Mouse (Mus musculus): ENCODE results near the gene Trim65.

Gene Trim65

DNA sequence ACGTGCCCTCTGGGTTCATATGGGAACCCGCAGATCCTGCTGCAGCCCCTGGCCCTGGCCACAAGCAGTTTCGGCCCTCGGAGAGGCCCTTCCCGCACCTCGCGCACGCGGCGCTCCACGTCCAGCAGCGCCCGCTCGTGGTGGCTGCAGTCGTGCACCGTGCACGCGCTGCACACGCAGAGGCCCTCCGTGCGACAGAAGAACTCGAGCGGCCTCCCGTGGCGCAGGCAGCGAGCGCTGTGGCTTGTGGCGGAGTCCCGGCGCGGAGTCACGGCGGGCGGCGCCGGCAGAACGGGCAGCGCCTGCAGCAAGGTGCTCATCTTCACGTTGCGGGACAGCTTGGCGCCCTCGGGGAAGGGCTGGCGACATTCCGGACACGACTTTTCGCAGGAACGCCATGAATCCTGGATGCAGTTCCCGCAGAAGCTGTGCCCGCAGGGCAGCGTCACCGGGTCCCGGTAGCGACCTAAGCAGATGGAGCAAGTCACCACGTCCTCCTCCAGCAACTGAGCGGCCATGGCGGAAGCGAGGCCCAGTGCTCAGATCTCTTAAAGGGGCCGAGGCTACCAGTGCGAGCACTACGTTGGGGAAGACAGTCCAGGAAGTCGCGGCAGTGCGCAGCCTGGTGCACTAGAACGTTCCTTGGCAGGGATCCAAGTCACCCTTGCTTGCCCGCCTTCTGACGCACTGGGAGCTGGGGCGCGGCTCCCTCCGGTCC is at the start of gene Trim65:
Trim65 (minus strand) TSS at position 641 of the 718 bp plus-strand sequence.
- peak; percentile 82 to 89 for DNase-seq

DNA sequence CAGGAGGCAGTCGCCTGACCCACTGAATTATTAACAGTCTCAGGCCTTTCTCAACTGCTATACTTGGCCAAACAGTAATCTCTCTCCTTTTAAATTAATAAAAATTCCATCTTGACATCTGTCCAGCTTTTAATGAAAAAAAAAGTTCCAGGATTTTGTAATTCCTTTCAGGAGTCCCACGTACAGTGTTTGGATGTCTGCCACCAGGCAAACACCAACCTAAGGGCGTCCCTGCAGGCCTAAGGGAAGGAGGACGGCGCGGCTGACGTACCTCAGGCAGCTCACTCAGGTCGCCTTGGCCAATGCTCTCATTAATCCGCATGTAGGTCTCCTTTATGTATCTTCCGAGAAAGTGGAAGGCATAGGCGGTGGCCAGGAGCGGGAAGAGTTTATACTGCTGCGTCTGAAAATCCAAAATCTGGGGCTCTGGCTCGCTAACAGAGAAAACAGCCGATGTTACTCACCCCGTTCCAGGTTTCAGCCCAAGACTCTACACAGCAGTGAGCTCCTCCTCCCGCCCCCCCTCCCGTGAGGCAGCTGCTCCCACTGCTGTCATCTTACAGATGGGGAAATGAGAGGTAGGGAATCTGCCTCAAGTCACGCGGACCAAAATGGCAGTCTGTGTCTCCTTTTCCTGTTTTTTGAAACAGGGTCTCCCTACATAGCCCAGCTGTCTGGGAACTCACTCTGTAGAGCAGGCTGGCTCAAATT is 47.6 kb upstream of the Trim65 start:
- DNase-seq, result no peak

DNA sequence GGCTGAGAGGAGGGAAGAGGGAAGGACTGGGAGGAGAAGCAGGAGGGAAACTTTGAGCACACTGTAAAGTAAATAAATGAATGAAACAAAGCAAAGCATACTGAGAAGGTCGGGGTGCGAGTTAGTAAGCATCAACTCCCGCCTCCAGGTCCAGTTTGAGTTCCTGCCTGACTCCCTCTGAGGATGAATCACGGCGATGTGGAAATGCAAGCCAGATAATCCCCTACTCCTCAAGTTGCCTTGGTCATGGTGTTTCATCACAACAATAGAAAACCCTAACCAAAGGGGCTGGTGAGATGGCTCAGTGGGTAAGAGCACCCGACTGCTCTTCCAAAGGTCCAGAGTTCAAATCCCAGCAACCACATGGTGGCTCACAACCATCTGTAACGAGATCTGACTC is 45.1 kb upstream of the Trim65 start:
- no peak for DNase-seq

DNA sequence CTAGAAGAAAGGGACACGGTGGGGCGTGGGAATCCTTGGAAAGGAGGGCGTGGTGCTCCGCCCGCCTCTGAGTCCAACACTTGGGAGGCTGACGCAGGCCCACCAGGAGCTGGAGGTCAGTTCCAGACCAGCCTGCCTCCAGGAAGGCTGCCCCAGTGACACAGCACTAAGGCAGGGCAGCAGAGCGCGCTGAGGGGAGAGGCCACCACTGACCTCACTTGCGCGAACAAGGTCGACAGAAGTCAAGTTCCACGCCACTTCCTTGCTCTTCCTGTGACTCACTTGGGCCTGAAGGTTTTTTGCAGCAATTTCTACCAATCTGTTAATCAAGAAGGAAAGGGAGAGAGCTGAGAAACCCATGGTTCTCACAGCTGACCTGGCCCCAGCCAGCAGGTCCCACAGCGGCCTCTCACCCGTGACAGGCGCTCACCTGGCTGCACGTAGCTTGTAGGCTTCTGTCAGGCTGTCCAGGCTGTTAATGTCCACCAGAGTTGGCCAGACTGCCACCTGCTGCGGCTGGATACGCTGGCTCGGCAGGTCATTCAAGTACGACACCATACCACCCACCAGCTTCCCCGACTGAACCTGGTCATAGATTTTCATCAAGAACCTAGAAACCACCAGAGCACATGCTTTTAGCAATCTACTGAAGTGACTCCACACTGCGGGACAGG is 44.0 kb upstream of the Trim65 start:
- no peak for DNase-seq

DNA sequence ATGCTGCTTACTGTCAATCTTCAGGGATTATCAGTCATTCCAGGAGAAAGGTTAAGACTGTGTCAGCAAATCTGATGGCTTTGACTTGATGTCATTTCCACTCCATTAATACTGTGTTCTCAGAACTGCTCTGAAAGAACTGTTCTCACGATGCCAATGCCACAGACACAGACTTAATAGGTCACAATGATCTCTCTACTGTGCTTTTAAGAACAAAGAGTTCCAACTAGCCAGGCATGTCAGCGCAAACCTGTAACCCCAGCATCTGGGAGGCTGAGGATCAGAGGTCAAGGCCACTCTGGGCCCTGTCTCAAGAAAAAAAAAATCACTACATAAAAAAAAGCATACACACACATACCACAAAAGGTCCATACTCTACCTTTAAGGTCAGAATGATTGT is 41.0 kb upstream of the Trim65 start:
- no peak for DNase-seq

DNA sequence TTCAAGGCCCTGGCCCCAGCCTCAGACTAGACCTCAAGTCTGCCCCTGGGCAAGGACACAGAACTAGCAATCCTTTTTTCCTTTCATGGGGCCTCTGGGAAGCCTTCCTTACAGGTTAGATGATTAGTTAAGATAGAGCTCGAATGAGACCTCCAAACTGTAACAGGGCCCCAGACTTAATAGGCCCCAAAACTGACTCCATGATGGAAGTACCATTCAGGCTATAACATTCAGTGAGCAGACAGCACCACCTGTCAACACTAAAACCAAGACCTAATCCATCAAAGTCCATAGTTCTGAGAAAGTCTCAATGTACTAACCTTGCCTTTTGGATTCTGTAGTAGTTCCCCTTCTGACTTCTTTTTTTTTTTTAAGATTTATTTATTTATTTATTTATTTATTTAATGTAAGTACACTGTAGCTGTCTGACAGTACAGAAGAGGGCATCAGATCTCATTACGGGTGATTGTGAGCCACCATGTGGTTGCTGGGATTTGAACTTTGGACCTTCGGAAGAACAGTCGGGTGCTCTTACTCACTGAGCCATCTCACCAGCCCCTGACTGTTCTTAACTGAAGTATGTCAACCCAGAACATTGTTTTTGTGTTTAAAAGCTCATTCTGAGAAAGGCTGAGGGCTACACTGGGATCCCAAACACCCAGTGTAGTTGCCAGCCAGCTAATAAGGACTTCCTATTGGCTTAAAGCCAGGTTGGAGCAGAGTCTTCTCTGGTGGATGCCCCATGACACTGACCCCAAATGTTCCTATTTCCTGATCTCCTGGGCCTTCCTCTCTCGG is 39.3 kb upstream of the Trim65 start:
- DNase-seq, result no peak

DNA sequence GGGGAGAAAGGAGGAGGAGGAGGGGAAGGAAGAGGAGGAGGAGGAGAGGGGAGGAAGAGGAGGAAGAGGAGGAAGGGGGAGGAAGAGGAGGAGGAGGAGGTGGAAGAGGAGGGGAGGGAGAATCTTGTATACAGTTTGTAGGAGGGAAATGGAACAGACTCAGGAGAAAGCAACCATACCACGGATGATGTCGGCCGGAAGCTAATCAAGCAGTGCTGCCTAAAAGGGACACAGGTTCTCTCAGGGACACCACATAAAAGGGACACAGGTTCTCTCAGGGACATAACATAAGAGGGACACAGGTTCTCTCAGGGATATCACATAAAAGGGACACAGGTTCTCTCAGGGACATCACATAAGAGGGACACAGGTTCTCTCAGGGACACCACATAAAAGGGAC is 38.3 kb upstream of the Trim65 start:
- no peak for DNase-seq

DNA sequence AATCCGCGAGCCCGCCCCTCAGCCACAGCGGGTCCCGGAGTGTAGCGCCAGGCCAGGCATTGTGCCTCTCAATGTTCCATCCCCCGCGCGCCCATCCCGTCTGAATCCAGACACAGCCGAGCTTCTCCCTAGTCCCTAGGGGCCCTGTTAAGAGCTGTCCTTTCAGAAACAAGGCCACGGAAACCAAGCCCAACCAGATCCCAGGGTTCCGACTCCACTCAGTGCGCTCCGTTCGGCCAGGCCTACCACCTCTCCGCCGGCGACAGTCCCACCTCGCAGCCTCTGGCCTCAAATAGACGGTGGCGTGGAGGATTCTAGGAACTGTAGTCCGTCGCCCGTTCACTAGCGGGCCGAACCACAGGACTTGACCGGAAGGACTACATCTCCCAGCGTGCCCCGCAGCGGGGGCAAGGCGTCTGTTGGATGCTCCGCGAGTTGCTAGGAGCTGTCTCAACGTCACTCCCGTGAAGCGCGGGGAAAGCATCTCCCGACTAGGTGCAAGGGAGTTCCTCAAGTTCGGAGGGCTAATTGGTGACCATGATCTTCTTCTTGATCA is 37.0 kb upstream of the Trim65 start, which contains the start of gene Fbf1:
Fbf1 (minus strand) TSS at position 283 of the 556 bp plus-strand sequence.
- DNase-seq, result peak; percentile 96 to 97

DNA sequence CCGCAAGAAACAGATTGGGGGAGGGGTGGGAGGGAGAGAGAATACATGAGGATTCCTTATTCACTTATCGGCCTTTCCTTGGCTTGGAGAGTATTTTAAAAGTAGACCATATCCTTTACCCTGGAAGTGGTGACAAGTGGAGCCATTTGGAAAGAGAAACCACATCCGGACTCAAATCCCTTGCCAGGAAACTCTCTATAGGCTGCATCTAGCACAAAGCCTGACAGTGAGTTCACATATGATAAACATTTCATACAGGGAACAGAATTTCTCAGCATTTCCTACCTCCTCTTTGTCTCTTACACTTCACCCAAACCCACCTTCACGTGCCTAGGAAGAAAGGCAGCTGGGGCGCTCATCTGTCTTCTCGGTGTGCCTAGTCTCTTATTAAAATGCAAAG is 36.3 kb upstream of the Trim65 start:
- no peak for DNase-seq

DNA sequence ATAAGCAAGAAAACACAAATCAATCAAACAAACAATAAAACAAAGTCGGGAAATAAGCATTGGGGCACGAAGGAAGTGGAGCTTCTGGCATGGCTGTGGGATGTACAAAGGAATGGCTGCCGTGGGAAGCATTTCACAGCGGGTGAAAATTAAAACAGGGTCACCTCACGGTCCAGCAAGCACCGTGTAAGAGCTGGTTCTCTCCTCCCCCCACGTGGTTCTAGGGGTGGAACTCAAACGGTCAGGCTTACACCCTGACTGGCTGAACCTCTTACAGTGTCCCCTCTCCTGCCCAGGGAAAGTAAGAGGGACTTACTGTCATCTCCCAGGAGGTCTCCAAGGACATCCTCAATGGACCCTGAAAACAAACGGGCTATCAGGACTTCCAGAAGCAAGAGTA is 32.1 kb upstream of the Trim65 start:
- DNase-seq, result no peak

DNA sequence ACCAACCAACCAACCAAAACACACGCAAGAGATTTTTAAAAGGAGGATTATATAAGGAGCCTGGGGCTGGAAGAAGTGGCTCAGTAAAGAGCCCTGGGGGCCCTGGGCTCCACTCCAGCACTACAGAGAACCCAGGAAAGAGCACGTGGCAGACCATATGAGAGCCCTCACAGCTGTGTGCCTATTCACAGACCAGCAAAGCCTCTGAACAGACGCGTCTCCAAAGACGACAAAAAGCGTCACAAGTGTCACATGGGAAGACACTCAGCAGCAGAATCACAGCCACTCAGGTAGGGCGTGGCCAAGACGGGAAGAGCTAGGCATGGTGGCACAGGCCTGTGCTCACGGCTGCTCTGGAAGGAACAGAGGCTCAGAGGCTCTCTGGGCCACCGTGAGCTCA is 31.2 kb upstream of the Trim65 start:
- peak in 1 of 2 experiments; percentile 25 for DNase-seq

DNA sequence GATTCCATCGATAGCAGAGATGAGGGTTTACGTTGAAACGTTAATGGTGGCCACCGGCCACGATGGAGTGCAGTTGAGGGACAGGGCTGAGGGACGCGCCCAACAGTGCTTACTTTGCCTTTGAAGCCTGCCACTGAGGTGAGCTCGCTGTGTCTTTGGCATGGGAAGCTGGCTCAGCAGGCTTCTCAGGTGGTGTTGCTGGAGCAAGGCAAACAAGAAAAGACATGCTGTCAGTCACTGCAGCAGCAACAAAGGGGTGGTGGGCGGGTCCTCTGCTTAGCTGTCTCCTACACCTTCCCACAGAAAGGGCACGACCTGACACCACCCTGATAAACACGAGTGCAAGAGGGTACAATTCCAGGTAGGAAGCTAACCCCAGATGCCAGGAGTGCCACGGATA is 30.4 kb upstream of the Trim65 start:
- DNase-seq, result no peak

DNA sequence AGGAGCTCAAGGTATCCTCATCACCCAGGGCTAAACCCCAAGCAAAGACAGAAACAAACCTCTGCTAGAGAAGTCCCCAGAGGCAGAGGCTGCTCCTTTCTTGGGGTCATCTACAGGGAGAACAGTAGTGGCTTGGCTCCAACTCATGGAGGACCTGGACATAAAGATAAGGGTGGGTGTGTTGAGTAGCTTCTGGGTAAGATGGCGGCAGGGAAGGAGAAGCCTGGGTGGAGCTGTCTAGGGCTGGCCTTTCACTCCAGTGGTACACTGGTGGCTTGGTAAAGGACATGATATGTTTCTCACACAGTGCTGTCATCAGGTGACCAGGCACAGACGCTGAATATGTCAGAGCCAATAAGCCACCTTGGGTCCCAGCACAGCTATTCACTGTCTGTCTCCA is 20.0 kb upstream of the Trim65 start:
- DNase-seq, result no peak

DNA sequence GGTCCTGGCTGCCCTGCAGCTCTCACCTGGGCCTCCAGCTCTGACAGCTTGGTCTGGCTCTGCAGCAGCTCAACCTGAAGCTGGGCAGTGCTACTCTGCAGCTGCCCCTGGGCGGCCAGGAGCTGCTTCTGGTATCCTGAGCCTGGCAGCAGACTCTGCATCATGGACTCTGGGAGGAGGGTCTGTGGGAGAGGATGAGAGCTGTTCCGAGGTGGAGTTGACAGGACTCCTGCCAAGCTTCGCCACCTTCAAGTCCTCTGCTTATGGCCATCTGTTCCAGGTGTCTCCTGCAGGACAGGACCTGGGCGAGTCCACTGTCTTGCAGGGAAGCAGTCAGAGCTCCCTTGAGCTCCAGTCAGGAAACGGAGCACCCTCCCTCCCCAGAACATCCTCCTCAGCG is 18.4 kb upstream of the Trim65 start:
- peak; percentile 43 to 53 for DNase-seq

DNA sequence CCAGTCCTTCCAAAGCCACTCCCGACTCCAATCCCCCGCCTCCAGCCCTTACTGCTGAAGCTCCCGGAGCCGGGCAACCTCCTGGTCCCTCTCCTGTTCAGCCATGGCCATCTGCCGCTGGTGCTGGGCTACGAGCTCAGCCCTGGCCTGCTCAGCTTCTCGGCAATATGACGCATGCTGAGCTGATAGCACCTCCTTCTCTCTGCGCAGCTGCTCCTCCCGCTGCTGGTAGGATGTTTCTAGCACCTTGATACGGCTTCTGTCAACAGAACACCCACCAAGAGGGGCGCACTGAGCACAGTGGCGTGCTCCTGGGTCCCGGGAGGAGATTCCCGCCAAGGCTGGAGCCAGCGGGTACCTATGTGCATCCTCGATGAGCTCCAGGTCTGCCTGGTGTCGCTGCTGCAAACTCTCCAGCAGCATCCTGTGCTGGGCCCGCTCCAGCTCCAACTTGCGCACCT is 17.9 kb upstream of the Trim65 start:
- peak; percentile 67 to 73 for DNase-seq

DNA sequence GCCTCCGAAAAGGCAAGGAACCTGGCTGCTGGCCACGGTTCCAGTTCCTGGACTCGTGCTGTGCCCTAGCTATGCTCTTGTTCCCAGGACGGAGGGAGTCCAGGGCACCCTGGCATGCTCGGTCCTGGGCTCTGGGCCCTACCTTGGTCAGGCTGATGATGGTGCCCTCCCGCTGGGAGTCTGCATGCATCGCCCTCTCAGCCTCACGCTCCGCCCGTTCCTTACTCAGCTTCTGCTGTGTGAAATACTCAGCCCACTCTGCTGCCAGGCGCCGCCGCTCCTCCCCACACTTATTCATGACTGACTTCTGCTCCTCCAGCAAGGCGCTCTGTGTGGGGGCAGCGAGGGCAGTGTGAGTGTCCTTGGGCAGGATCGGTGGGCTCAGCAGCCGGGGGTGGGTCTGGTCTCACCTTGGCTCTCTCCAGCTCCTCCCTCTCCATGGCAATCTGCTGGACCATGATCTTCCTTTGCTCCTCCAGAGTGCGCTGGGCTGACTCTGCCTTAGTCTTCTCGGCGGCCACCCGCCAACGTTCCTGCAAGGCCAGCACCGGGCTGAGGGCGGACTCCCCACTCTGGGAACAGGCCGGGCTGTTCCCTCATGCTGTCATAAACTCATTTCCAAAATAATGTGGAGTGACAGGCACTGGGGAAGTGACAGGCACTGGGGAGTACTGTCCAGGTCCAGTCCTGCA is 15.5 kb upstream of the Trim65 start:
- peak; percentile 59 to 64 for DNase-seq

DNA sequence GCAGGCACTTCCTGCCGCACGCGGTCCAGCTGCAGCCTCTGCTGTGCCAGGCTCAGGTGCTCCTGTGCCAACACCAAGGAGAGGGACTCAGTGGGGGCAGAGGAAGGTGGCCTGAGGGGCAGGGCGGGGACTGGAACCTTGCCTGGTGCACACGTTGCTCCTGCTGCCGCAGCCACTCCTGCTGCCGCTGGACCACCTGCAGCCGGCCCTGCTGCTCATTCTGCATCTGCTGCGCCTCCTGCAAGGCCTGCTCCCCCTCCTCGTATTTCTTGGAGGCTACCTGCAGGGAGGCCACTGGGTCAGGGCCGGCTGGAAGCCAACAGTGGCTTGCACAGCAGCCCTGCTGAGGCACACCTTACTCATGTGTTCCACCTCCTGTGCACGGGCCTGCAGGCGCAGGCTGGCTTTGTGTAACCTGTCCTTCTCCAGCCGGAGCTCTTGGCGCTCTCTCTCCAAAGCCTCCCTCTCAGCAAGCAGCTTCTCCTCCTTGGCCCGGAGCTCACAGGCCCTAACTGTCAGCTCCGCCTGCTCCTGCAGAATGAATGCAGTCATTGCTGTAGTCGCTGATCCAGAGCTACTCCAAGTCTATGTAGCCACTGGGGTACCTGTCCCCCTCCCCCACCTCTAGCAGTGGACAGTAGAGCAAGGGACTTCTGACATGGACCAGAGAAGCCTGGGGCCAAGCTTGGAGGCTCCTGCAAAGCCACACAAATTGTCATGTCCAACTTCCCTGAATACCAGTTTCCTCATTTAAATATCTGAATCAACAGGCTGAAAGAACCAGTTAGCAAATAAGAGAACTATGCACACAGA is 14.8 kb upstream of the Trim65 start:
- DNase-seq, result peak; percentile 60 to 62

DNA sequence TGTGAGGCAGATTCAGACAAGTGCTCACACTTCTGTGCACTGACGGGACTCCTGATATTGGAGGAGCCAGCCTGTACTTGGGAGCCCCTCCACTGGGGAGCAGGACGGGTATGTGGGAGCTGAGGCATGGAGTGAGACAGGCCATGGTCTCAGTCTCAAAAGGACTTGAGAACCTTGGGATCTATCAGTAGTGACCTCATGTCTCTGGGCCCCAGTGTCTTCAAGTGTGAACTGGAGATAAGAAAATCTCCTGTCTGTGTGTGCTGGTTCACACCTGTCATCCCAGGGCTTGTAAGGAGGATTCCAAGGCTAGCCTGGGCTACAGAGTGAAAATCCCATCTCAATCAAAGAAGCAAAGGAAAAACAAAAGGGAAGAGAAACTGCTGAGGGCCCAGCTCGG is 12.5 kb upstream of the Trim65 start:
- no peak for DNase-seq

DNA sequence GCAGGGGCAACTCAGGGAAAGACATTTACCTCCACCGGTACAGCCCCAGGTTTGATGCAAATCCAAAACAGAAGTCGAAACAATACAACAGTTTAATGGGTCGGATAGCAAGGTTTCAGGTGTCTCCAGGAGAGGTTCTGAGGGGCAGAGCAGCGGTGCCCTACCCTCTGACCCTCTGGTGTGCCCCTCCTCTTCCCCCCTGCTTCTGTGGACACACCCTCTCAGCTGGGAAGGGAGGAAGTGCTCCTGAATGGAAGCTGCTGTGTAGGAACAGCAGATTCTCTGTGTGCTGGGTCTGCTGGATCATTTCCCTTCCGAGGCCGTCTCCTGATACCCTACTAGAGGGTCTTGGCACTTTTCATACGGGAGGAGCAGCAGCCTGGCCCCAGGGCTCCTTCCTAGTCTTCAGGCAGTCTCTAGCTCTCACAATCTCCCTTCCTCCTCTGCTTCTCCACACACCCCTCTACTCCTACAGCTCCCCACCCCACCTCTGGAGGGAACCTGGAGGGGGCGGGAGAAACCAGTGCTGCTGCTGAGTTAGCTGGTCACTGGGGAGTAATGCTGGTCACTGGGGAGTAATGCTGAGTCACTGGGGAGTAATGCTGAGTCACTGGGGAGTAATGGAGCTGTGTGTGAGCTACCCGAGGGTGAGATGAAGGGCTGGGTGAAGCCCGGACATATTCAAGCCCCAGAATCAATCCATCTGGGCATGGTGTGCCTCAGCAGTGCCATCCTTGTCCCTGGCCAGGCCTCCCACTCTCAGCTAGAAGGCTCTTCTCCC is 11.5 kb upstream of the Trim65 start:
- DNase-seq, result no peak

DNA sequence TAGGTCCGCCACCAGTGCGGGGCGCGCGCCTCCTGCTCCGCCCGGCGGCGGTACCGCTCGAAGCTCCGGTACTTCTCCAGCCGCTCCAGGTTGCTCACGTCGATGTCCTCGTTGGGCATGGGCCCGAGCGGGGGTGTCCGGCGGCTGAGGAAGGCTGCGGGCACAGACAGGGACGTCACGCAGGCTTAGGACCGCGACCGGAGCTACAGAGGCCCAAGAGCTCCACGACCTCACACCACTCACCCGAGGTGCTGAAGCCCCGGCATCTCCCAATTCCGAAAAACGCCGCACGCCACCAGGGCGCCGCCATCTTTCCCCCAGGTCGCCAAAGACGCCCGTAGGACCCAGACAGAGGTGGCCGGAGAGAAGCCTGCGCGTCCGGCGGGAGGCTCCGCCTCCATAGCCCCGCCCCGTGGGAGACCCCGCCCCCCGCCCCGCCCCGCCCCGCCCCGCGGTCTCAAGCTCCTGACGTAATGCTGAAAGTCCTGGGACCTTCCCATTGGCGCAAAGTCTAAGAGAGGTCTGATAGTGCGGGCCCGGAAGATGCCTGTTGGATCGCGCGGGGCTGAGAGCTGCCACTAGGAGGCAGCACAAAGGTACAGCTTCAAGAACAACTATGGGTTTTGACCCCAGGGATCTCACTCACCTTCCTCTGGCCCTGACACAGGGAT is 7.7 kb upstream of the Trim65 start, which contains the start of gene Mrpl38:
Mrpl38 (minus strand) TSS at position 401 of the 671 bp plus-strand sequence.
- peak; percentile 84 to 85 for DNase-seq

Data from cerebellum, postnatal 36 days (tissue).